Mouse (Mus musculus): Measurements from ENCODE around the gene Emcn. TPM values are rescaled to one million over a fixed set of nuclear protein-coding genes. Genes with fewer than 3 reads are reported as not detected.

The Emcn gene
- not detected in 2 replicates for total RNA-seq (2012; rRNA removed)
- polyA plus RNA-seq (2012; ENCODE audit: insufficient read depth in 1 of 2, insufficient read length in 2 of 2, low read depth in 1 of 2, low replicate concordance in 2 of 2, missing spikeins in 1 of 2): not detected

DNA sequence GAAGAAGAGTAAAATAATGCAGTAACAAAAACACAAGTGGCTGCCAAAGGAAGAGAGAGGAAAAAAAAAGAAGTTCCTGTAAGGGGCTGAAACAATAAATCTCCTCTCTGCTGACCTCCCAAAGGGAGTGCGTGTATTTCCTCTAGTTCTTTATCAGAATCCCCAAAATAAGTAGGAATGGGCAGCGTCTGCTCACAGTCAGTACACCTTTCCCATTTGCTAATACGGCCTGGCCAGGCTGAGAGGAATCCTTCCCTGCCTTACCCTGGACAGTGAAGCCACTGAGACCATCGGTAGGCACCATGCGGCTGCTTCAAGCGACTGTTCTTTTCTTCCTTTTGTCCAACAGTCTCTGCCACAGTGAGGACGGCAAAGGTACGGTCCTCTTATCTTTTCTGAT is at the start of gene Emcn:
TSS of gene Emcn (plus strand) at position 130 of the 400 bp plus-strand sequence.
- DNase-seq (ENCODE audit: low read depth, low spot score): no peak
- Histone ChIP-seq H3K79me2 (ENCODE audit: control insufficient read depth, insufficient read depth, low read length, poor library complexity) (no peaks in the 10 kb centered on the region), H3K9ac (ENCODE audit: control insufficient read depth, low read depth, low read length, poor library complexity, severe bottlenecking) (no peak within 1 kb of the TSS), H3K27me3 (ENCODE audit: control insufficient read depth in 1 of 2, insufficient read depth in 2 of 2, low read length in 2 of 2) (no peaks in the 10 kb centered on the region), H3K36me3 (ENCODE audit: control insufficient read depth in 1 of 2, insufficient read depth in 2 of 2, low read length in 2 of 2) (no peaks in the 10 kb centered on the region), H3K27ac (ENCODE audit: control insufficient read depth, low read depth, low read length) (no peak within 1 kb of the TSS), H3K9me3 (replicated peaks; ENCODE audit: insufficient read depth, low read length) (no peaks in the 10 kb centered on the region), H3K4me3 (ENCODE audit: control insufficient read depth in 1 of 2, insufficient read depth in 1 of 2, low read depth in 2 of 2, low read length in 2 of 2) (no peak within 1 kb of the TSS), H3K4me1 (ENCODE audit: control insufficient read depth in 1 of 2, insufficient read depth in 2 of 2, low read length in 2 of 2) (no peaks in the 10 kb centered on the region)
- TF ChIP-seq MYB (IDR thresholded peaks at IDR 0.05; ENCODE audit: low read depth, low read length) (no peak), POLR2AphosphoS5 (IDR thresholded peaks at IDR 0.05; ENCODE audit: borderline replicate concordance, low read depth, low read length) (no peak), ZC3H11A (IDR thresholded peaks at IDR 0.05; ENCODE audit: low read depth, low read length) (no peak), HCFC1 (IDR thresholded peaks at IDR 0.05; ENCODE audit: low read depth, low read length) (no peak), GATA1 (IDR thresholded peaks at IDR 0.05; ENCODE audit: low read depth, low read length) (no peak), USF1 (IDR thresholded peaks at IDR 0.05; ENCODE audit: low read depth, low read length) (no peak), MAFK (IDR thresholded peaks at IDR 0.05; ENCODE audit: borderline replicate concordance, low read depth, low read length) (no peak)

DNA sequence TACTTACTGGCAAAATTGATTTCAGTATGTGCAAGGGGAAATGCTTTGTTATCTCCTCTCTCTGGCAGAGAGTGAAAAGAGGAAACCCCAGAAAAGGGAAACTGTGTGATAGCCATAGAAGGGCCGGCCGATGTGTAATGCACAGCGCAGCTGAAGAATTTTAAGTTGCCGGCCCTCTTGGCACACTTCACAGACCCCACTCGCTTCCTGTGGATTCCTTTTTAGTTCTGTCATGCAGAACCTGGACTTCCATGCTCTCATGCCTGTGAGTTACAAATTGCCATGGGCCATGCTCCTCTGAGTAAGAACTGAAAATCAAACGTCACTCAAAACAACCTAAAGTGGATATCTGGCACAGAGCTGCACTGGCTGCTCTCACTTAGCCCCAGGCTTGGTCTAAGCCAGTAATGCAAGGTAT is 47.7 kb upstream of the Emcn start:
- DNase-seq (ENCODE audit: low read depth, low spot score): peak; percentile 67
- no peaks in the 10 kb centered on the region for H3K9me3 ChIP-seq (replicated peaks; ENCODE audit: insufficient read depth, low read length)
- H3K27ac ChIP-seq (ENCODE audit: control insufficient read depth, low read depth, low read length): no peak overlapping the region
- no peak overlapping the region for H3K9ac ChIP-seq (ENCODE audit: control insufficient read depth, low read depth, low read length, poor library complexity, severe bottlenecking)
- no peaks in the 10 kb centered on the region for H3K4me1 ChIP-seq (ENCODE audit: control insufficient read depth in 1 of 2, insufficient read depth in 2 of 2, low read length in 2 of 2)
- TF ChIP-seq NRF1 (IDR thresholded peaks at IDR 0.05; ENCODE audit: insufficient read depth, low read depth, low read length, poor library complexity, severe bottlenecking) (no peak), NELFE (IDR thresholded peaks at IDR 0.05; ENCODE audit: low read depth, low read length) (no peak), MAFK (IDR thresholded peaks at IDR 0.05; ENCODE audit: borderline replicate concordance, low read depth, low read length) (no peak), RCOR1 (IDR thresholded peaks at IDR 0.05; ENCODE audit: low read depth, low read length) (peak; percentile 60; the same call in 1 of the 2 replicates), RAD21 (IDR thresholded peaks at IDR 0.05; ENCODE audit: low read depth, low read length) (no peak), SIN3A (IDR thresholded peaks at IDR 0.05; ENCODE audit: low read length) (no peak), E2F4 (IDR thresholded peaks at IDR 0.05; ENCODE audit: borderline replicate concordance, low read depth, low read length) (no peak), ELF1 (IDR thresholded peaks at IDR 0.05; ENCODE audit: low read depth, low read length) (no peak), MAZ (IDR thresholded peaks at IDR 0.05; ENCODE audit: low read depth, low read length) (no peak), BHLHE40 (IDR thresholded peaks at IDR 0.05; ENCODE audit: borderline replicate concordance, low read depth, low read length) (no peak), KAT2A (conservative IDR thresholded peaks at IDR 0.05; ENCODE audit: low read depth, low read length) (no peak), JUND (IDR thresholded peaks at IDR 0.05; ENCODE audit: low read depth, low read length) (0 out of 2 replicates have a peak, but pooled peaks have one; percentile 11), EP300 (IDR thresholded peaks at IDR 0.05; ENCODE audit: low read depth in 1 of 2, low read length in 2 of 2) (peak in 1 of 2 experiments; percentile 75; a peak in 3 of 4 replicates), ZMIZ1 (IDR thresholded peaks at IDR 0.05; ENCODE audit: low read depth, low read length) (no peak), USF1 (IDR thresholded peaks at IDR 0.05; ENCODE audit: low read depth, low read length) (no peak), POLR2A (IDR thresholded peaks at IDR 0.05; ENCODE audit: control insufficient read depth in 1 of 2, insufficient read depth in 1 of 2, low read depth in 1 of 2, low read length in 2 of 2, poor library complexity in 1 of 2) (no peak), ETS1 (IDR thresholded peaks at IDR 0.05; ENCODE audit: low read depth, low read length) (no peak), TCF12 (IDR thresholded peaks at IDR 0.05; ENCODE audit: low read depth, low read length) (0 out of 2 replicates have a peak, but pooled peaks have one; percentile 18), MEF2A (IDR thresholded peaks at IDR 0.05; ENCODE audit: extremely low read depth, insufficient replicate concordance, low read depth, low read length, poor library complexity, severe bottlenecking) (no peak), POLR2AphosphoS5 (IDR thresholded peaks at IDR 0.05; ENCODE audit: borderline replicate concordance, low read depth, low read length) (no peak), UBTF (IDR thresholded peaks at IDR 0.05; ENCODE audit: borderline replicate concordance, insufficient read depth, low read depth, low read length) (no peak), ZC3H11A (IDR thresholded peaks at IDR 0.05; ENCODE audit: low read depth, low read length) (peak; percentile 11; the same call in 1 of the 2 replicates), ZNF384 (IDR thresholded peaks at IDR 0.05; ENCODE audit: low read depth, low read length) (no peak), GATA1 (IDR thresholded peaks at IDR 0.05; ENCODE audit: low read depth, low read length) (peak; percentile 68), MAX (IDR thresholded peaks at IDR 0.05; ENCODE audit: low read length) (no peak)
- H3K4me3 ChIP-seq (ENCODE audit: control insufficient read depth in 1 of 2, insufficient read depth in 1 of 2, low read depth in 2 of 2, low read length in 2 of 2): peak overlapping the region; percentile 43 to 47
- H3K79me2 ChIP-seq (ENCODE audit: control insufficient read depth, insufficient read depth, low read length, poor library complexity): no peaks in the 10 kb centered on the region
- peaks cover 0 to 2% of the 10 kb centered on the region in 2 experiments; a peak in 1 of 4 replicates for H3K36me3 ChIP-seq (ENCODE audit: control insufficient read depth in 1 of 2, insufficient read depth in 2 of 2, low read length in 2 of 2)
- no peaks in the 10 kb centered on the region; a peak in 1 of 4 replicates for H3K27me3 ChIP-seq (ENCODE audit: control insufficient read depth in 1 of 2, insufficient read depth in 2 of 2, low read length in 2 of 2)

Data from MEL (cell line).